Mouse (Mus musculus): ENCODE results near the gene H2afj.

Gene H2afj

DNA sequence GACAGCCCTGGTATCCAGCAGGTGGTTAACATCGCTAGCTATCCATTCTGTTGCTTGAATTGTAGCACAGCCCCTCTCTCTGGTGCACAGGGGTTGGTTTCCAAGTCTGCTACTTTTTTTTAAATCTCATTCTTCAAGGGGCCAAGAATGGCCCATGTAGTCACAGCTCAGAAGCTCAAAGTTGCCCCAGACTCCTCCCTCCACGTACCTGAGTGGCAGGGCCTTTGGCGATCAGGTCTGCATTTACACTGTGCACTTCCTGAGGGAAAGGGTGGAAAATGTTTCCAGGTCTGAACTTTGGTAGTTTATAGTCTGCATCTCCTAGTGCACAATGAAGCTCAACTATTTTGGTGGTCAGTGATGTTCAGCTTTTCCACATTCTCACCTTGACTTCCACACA, 39.2 kb downstream of the H2afj start:
- no peak for DNase-seq (ENCODE audit: low read depth, low spot score)

DNA sequence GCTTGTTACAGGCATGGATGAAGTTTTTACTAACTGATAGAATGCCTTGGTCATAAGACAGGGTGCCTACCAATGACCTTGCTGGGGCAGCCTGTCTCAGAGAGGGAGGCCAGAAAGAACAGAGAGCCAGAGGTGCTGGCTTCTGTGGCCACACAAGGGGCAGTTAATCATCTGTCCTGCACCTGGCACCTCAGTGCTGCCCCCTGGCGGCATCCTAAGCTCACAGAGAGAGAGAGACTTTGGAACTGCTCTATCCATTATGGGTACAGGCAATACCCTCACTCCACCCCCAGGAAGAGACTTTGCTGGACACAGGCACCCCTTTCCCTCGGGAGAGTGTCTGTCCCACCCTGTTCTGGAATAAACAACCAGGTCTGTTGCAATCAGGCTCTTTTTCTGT, 39.7 kb downstream of the H2afj start:
- DNase-seq (ENCODE audit: low read depth, low spot score) = peak; percentile 25

DNA sequence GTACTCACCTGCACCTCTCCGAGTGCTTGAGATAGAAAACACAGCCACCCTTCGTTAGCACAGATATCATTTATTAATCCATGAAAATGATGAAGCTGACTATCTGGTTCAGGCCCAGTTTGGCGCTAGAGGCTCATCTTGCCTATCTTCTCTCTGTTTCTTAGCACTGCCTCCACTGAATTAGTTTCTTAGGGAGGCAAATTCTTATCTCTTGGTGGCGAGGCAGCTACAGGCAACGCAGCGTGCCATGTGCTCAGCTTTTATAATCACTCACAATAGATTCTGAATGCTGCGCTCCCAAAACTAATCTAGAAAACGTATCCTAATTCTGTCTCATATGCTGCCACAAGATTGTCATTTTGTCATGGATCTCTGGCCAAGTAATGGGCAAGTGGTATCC, 40.4 kb downstream of the H2afj start:
- no peak for DNase-seq (ENCODE audit: low read depth, low spot score)

DNA sequence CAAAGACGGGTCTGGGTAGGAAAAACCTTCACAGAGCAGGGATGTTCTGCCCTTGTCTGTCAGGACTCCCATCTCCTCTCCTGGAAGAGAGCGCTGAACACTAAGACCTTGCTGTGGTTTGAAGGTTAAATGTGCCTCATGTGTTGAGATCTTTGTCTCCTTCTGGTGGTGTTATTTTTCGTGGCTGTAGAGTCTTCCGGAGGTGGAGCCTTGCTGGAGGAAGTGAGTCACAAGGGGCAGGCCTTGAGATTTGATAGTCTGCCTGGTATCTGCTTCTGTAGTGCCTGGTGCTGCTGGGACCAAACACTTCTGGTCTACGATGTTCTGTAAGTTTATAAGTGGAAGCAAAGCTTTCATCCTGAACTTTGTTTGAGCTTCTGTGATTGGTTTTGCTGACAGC, 40.9 kb downstream of the H2afj start:
- DNase-seq (ENCODE audit: low read depth, low spot score) = no peak

DNA sequence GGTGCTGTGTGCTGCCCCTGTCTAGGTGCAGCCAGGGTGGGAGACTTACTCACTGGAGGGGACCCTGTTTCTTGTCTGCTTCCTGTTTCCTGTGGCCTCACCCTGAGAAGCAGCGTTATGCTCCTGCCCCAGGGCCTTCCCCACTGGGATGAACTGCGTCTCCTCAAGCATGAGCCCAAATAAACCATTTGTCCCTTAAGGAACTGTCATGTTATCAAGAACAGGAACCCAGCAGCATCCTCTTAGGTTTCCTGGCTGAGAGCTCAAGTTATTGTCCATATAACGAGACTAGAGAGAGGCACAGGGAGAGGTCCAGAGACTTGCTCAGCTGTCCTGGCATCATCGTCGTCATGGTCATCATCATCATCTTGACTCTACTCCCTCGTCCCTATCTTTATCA, 42.2 kb downstream of the H2afj start:
- no peak for DNase-seq (ENCODE audit: low read depth, low spot score)

DNA sequence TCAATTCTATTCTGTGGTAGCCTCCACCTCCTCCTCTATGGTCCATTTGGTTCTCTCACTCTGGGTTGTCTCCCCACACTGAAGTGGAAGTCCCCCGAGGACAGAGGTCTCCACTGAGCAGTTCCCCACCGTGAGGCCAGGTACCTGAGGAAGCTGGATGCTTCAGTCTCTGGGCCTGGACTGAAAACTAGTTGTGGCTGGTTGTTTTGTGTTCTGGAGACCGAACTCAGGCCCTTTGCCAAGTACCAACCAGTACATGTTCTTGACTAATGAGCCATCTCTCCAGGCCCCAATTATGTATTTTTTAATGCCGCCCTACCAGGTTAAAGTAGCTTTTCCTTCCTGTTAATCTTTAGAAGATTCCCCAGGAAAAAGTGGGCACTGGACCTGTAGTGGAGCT, 44.3 kb downstream of the H2afj start:
- DNase-seq (ENCODE audit: low read depth, low spot score) = no peak

DNA sequence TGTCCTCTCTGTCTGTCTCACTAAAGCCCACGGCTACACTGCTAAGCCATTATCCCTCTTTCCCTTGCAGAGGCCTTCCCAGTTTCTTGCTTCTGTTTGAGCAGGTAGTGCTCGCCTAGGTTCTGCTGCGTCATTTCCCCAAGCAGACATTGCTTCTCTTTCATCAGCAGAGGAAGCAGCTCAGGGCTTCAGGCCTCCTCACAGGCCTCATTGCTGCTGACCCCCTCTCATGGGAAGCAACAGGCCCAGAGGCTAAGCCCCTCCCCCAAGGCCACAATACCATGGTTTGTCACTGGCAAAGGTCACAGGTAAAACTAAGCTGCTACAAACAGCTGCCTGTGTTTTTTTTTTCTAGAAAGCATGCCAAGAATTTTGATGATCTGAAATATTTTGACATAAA, 44.7 kb downstream of the H2afj start:
- no peak for DNase-seq (ENCODE audit: low read depth, low spot score)

DNA sequence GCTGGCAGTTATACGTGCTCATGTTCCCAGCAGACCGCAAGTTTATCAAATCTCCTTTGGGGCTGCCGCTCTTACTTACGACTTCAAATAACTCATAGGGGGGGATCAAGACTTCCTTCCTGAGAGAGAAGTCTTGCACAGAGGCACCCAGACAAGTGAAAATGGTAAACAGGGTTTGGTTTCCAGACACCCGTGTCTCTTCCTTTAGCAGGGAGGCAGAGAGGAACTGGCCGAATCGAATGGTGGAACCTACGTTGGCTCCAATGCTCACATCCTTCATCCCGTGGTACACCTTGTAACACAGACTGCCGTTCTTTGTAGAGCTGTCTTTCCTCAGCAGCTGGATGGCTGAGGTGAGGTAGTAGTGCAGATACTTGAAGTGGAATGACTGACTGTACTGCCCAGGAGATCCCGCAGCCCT, 46.3 kb downstream of the H2afj start:
- DNase-seq (ENCODE audit: low read depth, low spot score) = no peak

DNA sequence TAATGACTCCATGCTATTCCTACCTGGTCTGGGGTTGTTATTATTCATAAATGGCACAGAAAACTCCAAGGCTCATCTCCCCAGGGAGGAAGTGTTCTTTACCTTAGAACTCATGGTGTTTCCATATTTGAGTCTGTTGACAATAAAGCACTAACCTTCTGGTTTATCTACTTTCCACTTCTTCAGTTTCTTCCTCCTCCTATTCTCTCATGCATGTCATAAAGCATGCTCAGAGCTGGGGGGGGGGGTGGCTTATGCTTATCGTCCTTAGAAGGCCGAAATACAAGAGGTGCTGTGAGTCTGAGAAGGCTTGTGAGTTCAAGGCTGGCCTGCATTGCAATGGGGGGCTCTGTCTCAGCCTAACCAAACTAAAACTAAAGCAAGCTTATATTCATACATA, 47.1 kb downstream of the H2afj start:
- DNase-seq (ENCODE audit: low read depth, low spot score) = no peak

DNA sequence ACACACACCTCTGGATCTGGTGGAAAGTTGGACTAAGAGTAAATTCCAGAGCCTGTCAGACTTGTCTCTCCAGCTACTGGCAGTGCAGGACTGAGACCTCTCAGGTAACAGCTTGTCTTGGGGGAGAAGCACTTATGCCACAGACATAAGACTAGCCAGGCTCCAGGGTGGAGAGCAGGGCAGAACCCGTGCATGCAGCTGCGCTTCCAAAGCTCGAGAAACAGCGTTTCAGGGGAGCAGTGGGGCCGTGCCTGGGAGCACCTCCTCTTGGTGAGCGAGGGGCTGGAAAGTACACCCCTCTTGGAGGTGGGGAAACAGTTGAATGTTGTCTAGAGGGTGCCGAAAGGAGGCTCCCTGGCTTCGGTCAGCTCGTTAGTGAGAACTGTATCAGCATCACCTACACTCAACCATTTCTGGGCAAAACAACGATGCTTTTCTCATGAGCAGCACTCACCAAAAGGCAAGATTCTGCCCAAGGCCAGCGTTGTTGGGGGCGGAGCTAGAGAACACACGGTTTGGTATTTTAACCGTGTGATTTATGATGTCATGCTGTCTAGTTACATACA, 48.1 kb downstream of the H2afj start:
- no peak for DNase-seq (ENCODE audit: low read depth, low spot score)

DNA sequence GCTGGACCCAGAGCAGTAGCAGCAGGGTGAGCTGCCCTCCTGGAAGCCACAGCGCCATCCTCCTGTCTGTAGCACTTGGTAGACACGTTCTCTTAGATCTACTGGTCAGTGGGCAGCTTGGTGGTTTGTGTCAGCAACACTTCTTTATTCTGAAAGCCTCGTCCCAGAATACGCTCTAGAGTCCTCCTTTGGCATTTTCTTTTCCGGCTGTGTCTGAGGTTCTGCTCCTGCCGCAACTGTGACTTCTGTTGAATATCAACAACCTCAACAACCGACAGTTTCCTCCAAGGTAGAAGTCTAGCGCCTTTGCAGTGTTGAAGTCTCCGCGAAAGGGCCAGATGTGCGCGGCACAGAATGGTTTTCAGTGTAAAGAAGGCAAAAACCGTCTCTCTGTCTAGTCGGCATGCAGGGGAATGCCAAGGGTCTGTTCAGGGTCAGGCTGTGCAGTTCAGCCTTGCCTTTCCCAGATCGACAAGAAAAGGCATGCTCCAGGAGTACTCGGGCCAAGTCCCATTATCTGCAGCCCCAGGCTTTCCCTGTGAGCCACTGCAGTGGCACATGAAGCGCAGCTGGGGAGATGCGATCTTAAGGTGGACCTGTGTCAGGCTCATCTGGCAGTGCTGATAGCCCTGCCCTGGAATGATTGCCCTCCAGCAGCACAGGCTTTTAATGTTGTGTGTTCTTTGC, 49.3 kb downstream of the H2afj start, which contains the start of gene Art4:
Gene Art4, minus strand, starts transcription at position 548 of the 687 bp plus-strand sequence.
- DNase-seq (ENCODE audit: low read depth, low spot score) = no peak

DNA sequence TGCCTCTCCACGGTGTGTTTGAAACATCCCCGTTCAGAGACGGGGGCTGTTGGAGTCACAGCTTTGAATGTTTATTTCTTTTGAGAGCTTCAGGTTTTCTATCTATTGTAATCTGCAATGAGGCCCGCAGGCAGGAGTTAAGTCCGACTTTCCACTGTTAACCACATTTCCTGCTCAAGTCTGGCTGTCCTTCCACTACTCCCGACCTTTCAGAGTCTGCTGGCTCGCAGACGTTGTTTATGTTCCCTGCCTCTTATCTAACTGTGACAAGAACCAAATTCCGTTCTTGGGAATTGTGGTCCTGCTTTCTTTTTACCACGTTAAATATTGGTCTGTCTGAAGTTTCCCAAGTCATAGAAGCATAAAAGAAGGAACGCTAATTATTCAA, 49.8 kb downstream of the H2afj start:
- no peak for DNase-seq (ENCODE audit: low read depth, low spot score)

DNA sequence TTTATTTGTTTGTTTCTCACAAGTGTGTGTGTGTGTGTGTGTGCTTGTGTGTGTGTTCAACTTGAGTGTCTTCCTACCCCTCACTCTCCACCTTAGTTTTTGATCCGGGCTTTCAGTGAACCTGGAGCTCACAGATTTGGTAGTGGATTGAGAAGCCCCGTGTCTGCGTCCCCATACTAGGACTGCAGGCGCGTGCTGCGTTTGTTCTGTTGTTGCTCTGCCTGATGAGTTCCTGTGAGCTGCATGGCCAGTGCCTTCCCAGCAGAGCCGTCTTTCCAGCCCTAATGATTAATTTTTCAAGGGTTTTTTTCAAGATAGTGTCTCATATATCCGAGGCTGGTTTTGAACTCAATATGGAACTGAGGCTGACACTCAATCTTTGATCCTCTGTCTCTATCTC, 50.4 kb downstream of the H2afj start:
- no peak for DNase-seq (ENCODE audit: low read depth, low spot score)
